Mouse (Mus musculus) liver, embryonic 16.5 days (tissue): ENCODE results near the gene Sgpp2. TPM values are rescaled to one million over a fixed set of nuclear protein-coding genes. Genes with fewer than 3 reads are reported as not detected.

Experiments used
- ATAC-seq: fragments of 200-750 bp; cut with Nextera tagmentation; 2 replicates; pipeline ENCODE4 v1.8.0; 2017; ENCODE audit warnings: low read depth, mild to moderate bottlenecking, moderate number of reproducible peaks, moderate library complexity
- H3K27ac ChIP-seq: fragments of 300-500 bp; sonication (generic); 2 replicates; pipeline ENCODE4 v1.5.1; 2014; ENCODE audit warnings: mild to moderate bottlenecking, low read length
- H3K27me3 ChIP-seq: fragments of 300-500 bp; sonication (generic); 2 replicates; pipeline ENCODE4 v1.6.1; 2014; ENCODE audit warnings: low read depth, low read length, mixed read lengths; ENCODE audit not compliant: control insufficient read depth, insufficient read depth
- H3K36me3 ChIP-seq: fragments of 300-500 bp; sonication (generic); 2 replicates; pipeline ENCODE4 v1.6.1; 2014; ENCODE audit warnings: mild to moderate bottlenecking; ENCODE audit not compliant: control insufficient read depth, insufficient read depth
- H3K4me1 ChIP-seq: fragments of 300-500 bp; sonication (generic); 2 replicates; pipeline ENCODE4 v1.6.1; 2014; ENCODE audit warnings: low read depth, low read length, mixed read lengths; ENCODE audit not compliant: control insufficient read depth
- H3K4me2 ChIP-seq: fragments of 300-500 bp; sonication (generic); 2 replicates; pipeline ENCODE4 v1.6.1; 2014; ENCODE audit warnings: low read depth, low read length, mixed read lengths
- H3K4me3 ChIP-seq: fragments of 300-500 bp; sonication (generic); 2 replicates; pipeline ENCODE4 v1.5.1; 2014; ENCODE audit warnings: low read depth, mild to moderate bottlenecking, low read length
- H3K9ac ChIP-seq: fragments of 300-500 bp; sonication (generic); 2 replicates; pipeline ENCODE4 v1.6.1; 2014; ENCODE audit warnings: low read depth, low read length
- H3K9me3 ChIP-seq: fragments of 300-500 bp; sonication (generic); replicated peaks from 2 replicates; pipeline ENCODE4 v1.6.1; 2016; ENCODE audit warnings: low read length; ENCODE audit not compliant: control insufficient read depth
- WGBS: fragments of 180-500 bp; shearing (Covaris S2); extraction: QIAGEN DNeasy Blood & Tissue Kit; methylation state at CpG from one replicate; pipeline ENCODE4 v1.1.7; 2014; ENCODE audit not compliant: insufficient replicate concordance; 5-methylcytosine and 5-hydroxymethylcytosine counted together
- polyA plus RNA-seq: library from polyadenylated mRNA; unstranded; fragments of >200 nt; fragmentation: Nextera tagmentation; extraction: Ambion mirVana; gene quantifications from 2 replicates; pipeline ENCODE4 v1.2.1, GENCODE M21; 2015

Sgpp2 gene
- polyA plus RNA-seq, 1 experiment from 2014 or later = 0.35 TPM

GRCm38 (mm10) chr1:78328646-78329045 lies 18.5 kb downstream of the Sgpp2 start:
- Histone ChIP-seq H3K27ac (no peak overlapping the region), H3K27me3 (no peaks in the 10 kb centered on the region), H3K4me3 (no peak overlapping the region), H3K9me3 (no peaks in the 10 kb centered on the region), H3K36me3 (no peaks in the 10 kb centered on the region), H3K9ac (no peak overlapping the region), H3K4me1 (no peaks in the 10 kb centered on the region), H3K4me2 (no peak overlapping the region)
- WGBS = 65% methylated on average over 4 of the region's 4 CpGs
- no peak for ATAC-seq

- H3K27ac ChIP-seq = no peak overlapping the region
- WGBS = 73% methylated on average over 1 of the region's 1 CpGs
- ATAC-seq = no peak
- no peak overlapping the region for H3K4me2 ChIP-seq
- H3K27me3 ChIP-seq = no peaks in the 10 kb centered on the region
- H3K4me3 ChIP-seq = no peak overlapping the region
- no peaks in the 10 kb centered on the region for H3K9me3 ChIP-seq
- no peaks in the 10 kb centered on the region for H3K4me1 ChIP-seq
- no peaks in the 10 kb centered on the region for H3K36me3 ChIP-seq
- no peak overlapping the region for H3K9ac ChIP-seq
Observed at GRCm38 (mm10) chr1:78329861-78330260, 19.7 kb downstream of the Sgpp2 start.

GRCm38 (mm10) chr1:78330620-78331158 lies 20.5 kb downstream of the Sgpp2 start:
- no peak for ATAC-seq
- no peak overlapping the region for H3K4me2 ChIP-seq
- no peak overlapping the region for H3K9ac ChIP-seq
- H3K9me3 ChIP-seq = no peaks in the 10 kb centered on the region
- H3K27ac ChIP-seq = no peak overlapping the region
- no peaks in the 10 kb centered on the region for H3K27me3 ChIP-seq
- H3K4me3 ChIP-seq = no peak overlapping the region
- WGBS = 53% methylated on average over 5 of the region's 5 CpGs
- no peaks in the 10 kb centered on the region for H3K4me1 ChIP-seq
- no peaks in the 10 kb centered on the region for H3K36me3 ChIP-seq

GRCm38 (mm10) chr1:78337726-78338125 lies 27.6 kb downstream of the Sgpp2 start:
- 67% methylated on average over 7 of the region's 7 CpGs for WGBS
- Histone ChIP-seq H3K27me3 (no peaks in the 10 kb centered on the region), H3K9ac (no peak overlapping the region), H3K4me3 (no peak overlapping the region), H3K36me3 (no peaks in the 10 kb centered on the region), H3K4me2 (no peak overlapping the region), H3K27ac (no peak overlapping the region), H3K4me1 (no peaks in the 10 kb centered on the region), H3K9me3 (no peaks in the 10 kb centered on the region)
- ATAC-seq = no peak

GRCm38 (mm10) chr1:78338212-78338611 lies 28.1 kb downstream of the Sgpp2 start:
- WGBS = 57% methylated on average over 9 of the region's 9 CpGs
- no peaks in the 10 kb centered on the region for H3K9me3 ChIP-seq
- no peak overlapping the region for H3K4me2 ChIP-seq
- no peak overlapping the region for H3K27ac ChIP-seq
- H3K9ac ChIP-seq = no peak overlapping the region
- no peaks in the 10 kb centered on the region for H3K27me3 ChIP-seq
- no peaks in the 10 kb centered on the region for H3K4me1 ChIP-seq
- no peaks in the 10 kb centered on the region for H3K36me3 ChIP-seq
- ATAC-seq = no peak
- no peak overlapping the region for H3K4me3 ChIP-seq

GRCm38 (mm10) chr1:78339941-78340340 lies 29.8 kb downstream of the Sgpp2 start:
- Histone ChIP-seq H3K27ac (no peak overlapping the region), H3K9ac (no peak overlapping the region), H3K4me3 (no peak overlapping the region), H3K4me1 (no peaks in the 10 kb centered on the region), H3K36me3 (no peaks in the 10 kb centered on the region), H3K27me3 (no peaks in the 10 kb centered on the region), H3K4me2 (no peak overlapping the region), H3K9me3 (no peaks in the 10 kb centered on the region)
- no peak for ATAC-seq
- 45% methylated on average over 5 of the region's 5 CpGs for WGBS

GRCm38 (mm10) chr1:78340584-78340983 lies 30.4 kb downstream of the Sgpp2 start:
- Histone ChIP-seq H3K9me3 (no peaks in the 10 kb centered on the region), H3K4me3 (no peak overlapping the region), H3K9ac (no peak overlapping the region), H3K27me3 (no peaks in the 10 kb centered on the region), H3K36me3 (no peaks in the 10 kb centered on the region), H3K4me1 (no peaks in the 10 kb centered on the region), H3K27ac (no peak overlapping the region), H3K4me2 (no peak overlapping the region)
- no peak for ATAC-seq
- 47% methylated on average over 5 of the region's 5 CpGs for WGBS

GRCm38 (mm10) chr1:78347317-78347806 lies 37.2 kb downstream of the Sgpp2 start:
- Histone ChIP-seq H3K36me3 (no peaks in the 10 kb centered on the region), H3K4me2 (no peak overlapping the region), H3K27ac (no peak overlapping the region), H3K27me3 (no peaks in the 10 kb centered on the region), H3K4me3 (no peak overlapping the region), H3K9me3 (no peaks in the 10 kb centered on the region), H3K9ac (no peak overlapping the region), H3K4me1 (no peaks in the 10 kb centered on the region)
- WGBS = 59% methylated on average over 12 of the region's 12 CpGs
- no peak for ATAC-seq

- H3K4me1 ChIP-seq = no peaks in the 10 kb centered on the region
- H3K4me2 ChIP-seq = no peak overlapping the region
- WGBS = 47% methylated on average over 1 of the region's 1 CpGs
- no peak overlapping the region for H3K4me3 ChIP-seq
- H3K27me3 ChIP-seq = no peaks in the 10 kb centered on the region
- H3K9me3 ChIP-seq = no peaks in the 10 kb centered on the region
- ATAC-seq = no peak
- no peak overlapping the region for H3K9ac ChIP-seq
- H3K27ac ChIP-seq = no peak overlapping the region
- H3K36me3 ChIP-seq = no peaks in the 10 kb centered on the region
Observed at GRCm38 (mm10) chr1:78349219-78349618, 39.1 kb downstream of the Sgpp2 start.
